In the genomic region with DNA sequence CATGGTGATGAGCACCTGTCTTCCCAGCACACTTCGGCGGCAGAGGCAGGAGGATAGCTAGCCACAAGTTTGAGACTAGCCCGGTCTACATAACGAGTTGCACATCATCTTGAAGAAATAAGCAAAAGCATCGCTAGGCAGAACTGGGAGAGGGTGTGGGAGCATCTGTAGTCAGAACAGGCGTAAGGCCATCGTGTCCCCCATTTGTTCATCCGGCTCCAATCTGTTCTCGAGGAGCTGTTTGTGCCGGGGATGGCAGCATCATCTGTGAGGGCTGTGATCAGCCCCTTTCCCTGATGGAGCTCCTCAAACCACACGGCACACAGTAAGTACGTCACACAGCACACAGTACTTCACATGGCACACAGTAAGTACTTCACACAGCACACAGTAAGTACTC, we compare ENCODE assay signal across 30 mouse cellular contexts. TPM values are rescaled to one million over a fixed set of nuclear protein-coding genes. Genes with fewer than 3 reads are reported as not detected.
A peak's percentile ranks its signal among the peaks of the same experiment; 100 is the strongest.
DNase-seq lines count a peak whose midpoint lies in the region; ATAC-seq lines count a peak whose summit lies in the region.
"Had no signal": no experiment of that assay in that cellular context is flagged by ENCODE, and none has a peak within 500 bp of the region (broad histone marks: within the 10 kb centered on the region; RNA-seq: fewer than 3 reads in every experiment).

No protein-coding gene starts in this region.

- DNase-seq in forebrain, embryonic 10.5 days (ENCODE audit: extremely low spot score, low spot score): no peak
- no peak for DNase-seq in hindbrain, embryonic 10.5 days (ENCODE audit: low spot score)
- DNase-seq in brain, adult 2 months (ENCODE audit: low read depth, low spot score): peak; percentile 75
- peak; percentile 47 to 49 for DNase-seq in layer of hippocampus, postnatal 25 days (ENCODE audit: extremely low spot score in 1 of 2, low spot score in 1 of 2)
- no peak for DNase-seq in left cerebral cortex, postnatal 14 days (ENCODE audit: low spot score in 2 of 2)
- DNase-seq: adrenal gland, adult 8-10 months; adrenal gland, postnatal 36 days; B cell, adult 2 months; cerebellum, adult 11 months; cerebellum, adult 8-10 months; cerebellum, postnatal 14 days; embryo, embryonic 11 days; gastrocnemius, postnatal 14 days had no signal

- intact Hi-C loops in left cerebral cortex, postnatal 14 days (cut with DNase I): no loop called here

- no peak for ATAC-seq in forebrain, embryonic 12.5 days (ENCODE audit: low FRiP score)
- no peak for ATAC-seq in hindbrain, embryonic 13.5 days (ENCODE audit: low FRiP score)
- ATAC-seq: CD4-positive, CD25-positive, alpha-beta regulatory T cell, adult 4 months; hindbrain, embryonic 16.5 days had no signal

- H3K9me3 ChIP-seq in forebrain, embryonic 10.5 days: peaks cover 4% of the 10 kb centered on the region; the same call in 1 of the 2 replicates
- no peaks in the 10 kb centered on the region for H3K9me3 ChIP-seq in forebrain, embryonic 12.5 days
- H3K9me3 ChIP-seq in hindbrain, embryonic 10.5 days: no peaks in the 10 kb centered on the region; the same call in 1 of the 2 replicates
- H3K9me3 ChIP-seq in hindbrain, embryonic 13.5 days: no peaks in the 10 kb centered on the region
- H3K9me3 ChIP-seq: embryonic facial prominence, embryonic 15.5 days; heart, embryonic 12.5 days had no signal

- H3K36me3 ChIP-seq in forebrain, embryonic 10.5 days (replicated peaks): no peaks in the 10 kb centered on the region
- H3K36me3 ChIP-seq in forebrain, embryonic 12.5 days (replicated peaks): no peaks in the 10 kb centered on the region
- H3K36me3 ChIP-seq in hindbrain, embryonic 10.5 days: no peaks in the 10 kb centered on the region
- no peaks in the 10 kb centered on the region for H3K36me3 ChIP-seq in hindbrain, embryonic 13.5 days
- H3K36me3 ChIP-seq: embryonic facial prominence, embryonic 15.5 days; G1E had no signal

- peaks cover 39% of the 10 kb centered on the region for H3K4me1 ChIP-seq in forebrain, embryonic 10.5 days
- peaks cover 12% of the 10 kb centered on the region for H3K4me1 ChIP-seq in forebrain, embryonic 12.5 days
- H3K4me1 ChIP-seq in hindbrain, embryonic 10.5 days (replicated peaks): peaks cover 44% of the 10 kb centered on the region
- H3K4me1 ChIP-seq in hindbrain, embryonic 13.5 days (replicated peaks): peaks cover 11% of the 10 kb centered on the region

- 94% methylated on average over 12 of the region's 12 CpGs for whole genome bisulfite sequencing in forebrain, embryonic 10.5 days
- WGBS in forebrain, embryonic 12.5 days: 97% methylated on average over 12 of the region's 12 CpGs
- 94% methylated on average over 12 of the region's 12 CpGs for WGBS in hindbrain, embryonic 10.5 days
- WGBS in hindbrain, embryonic 13.5 days: 92% methylated on average over 12 of the region's 12 CpGs

- 0 out of 2 replicates have a peak overlapping the region, but pooled peaks have one; percentile 30 for H3K27ac ChIP-seq in forebrain, embryonic 10.5 days
- H3K27ac ChIP-seq in forebrain, embryonic 12.5 days: no peak overlapping the region
- peak overlapping the region; percentile 71; the same call in 1 of the 2 replicates for H3K27ac ChIP-seq in hindbrain, embryonic 10.5 days
- no peak overlapping the region for H3K27ac ChIP-seq in hindbrain, embryonic 13.5 days
- H3K27ac ChIP-seq: embryonic facial prominence, embryonic 15.5 days had no signal

- H3K4me3 ChIP-seq in forebrain, embryonic 10.5 days: no peak overlapping the region
- no peak overlapping the region for H3K4me3 ChIP-seq in forebrain, embryonic 12.5 days (replicated peaks)
- H3K4me3 ChIP-seq in hindbrain, embryonic 10.5 days: no peak overlapping the region
- H3K4me3 ChIP-seq in hindbrain, embryonic 13.5 days: no peak overlapping the region
- H3K4me3 ChIP-seq: embryonic facial prominence, embryonic 15.5 days; erythroblast, embryonic 14.5 days; heart, embryonic 12.5 days had no signal

- no peaks in the 10 kb centered on the region for H3K27me3 ChIP-seq in forebrain, embryonic 10.5 days (ENCODE audit: poor library complexity, severe bottlenecking)
- no peaks in the 10 kb centered on the region for H3K27me3 ChIP-seq in forebrain, embryonic 12.5 days
- H3K27me3 ChIP-seq in hindbrain, embryonic 10.5 days (ENCODE audit: insufficient read depth, poor library complexity, severe bottlenecking): no peaks in the 10 kb centered on the region
- no peaks in the 10 kb centered on the region for H3K27me3 ChIP-seq in hindbrain, embryonic 13.5 days
- H3K27me3 ChIP-seq: embryonic facial prominence, embryonic 15.5 days; heart, embryonic 12.5 days had no signal

- H3K4me2 ChIP-seq in forebrain, embryonic 12.5 days: no peak overlapping the region
- H3K4me2 ChIP-seq in hindbrain, embryonic 13.5 days: no peak overlapping the region
- H3K4me2 ChIP-seq: embryonic facial prominence, embryonic 15.5 days; heart, embryonic 12.5 days had no signal

- no peak overlapping the region for H3K9ac ChIP-seq in forebrain, embryonic 12.5 days
- no peak overlapping the region for H3K9ac ChIP-seq in hindbrain, embryonic 13.5 days
- H3K9ac ChIP-seq: embryonic facial prominence, embryonic 15.5 days; heart, embryonic 12.5 days had no signal

RNA-seq across cellular contexts. Expression of gene Crybb3, which starts 45.1 kb away (rescaled TPM):
- 1.0 TPM in 2 replicates for polyA plus RNA-seq in forebrain, embryonic 10.5 days (2016; fragmentation: Nextera tagmentation; extraction: Ambion mirVana)
- polyA plus RNA-seq in forebrain, embryonic 12.5 days (2016; fragmentation: Nextera tagmentation; extraction: Ambion mirVana): 0.95 and 1.1 TPM in 2 replicates
- 0.25 and 0.50 TPM in 2 replicates for polyA plus RNA-seq in hindbrain, embryonic 10.5 days (2016; fragmentation: Nextera tagmentation; extraction: Ambion mirVana)
- 0.31 and 0.68 TPM in 2 replicates for polyA plus RNA-seq in hindbrain, embryonic 13.5 days (2015; fragmentation: Nextera tagmentation; extraction: Ambion mirVana)
- 1 to 10 TPM; 1.5 to 2.8 TPM for total RNA-seq in layer of hippocampus, postnatal 25 days (2021)
- total RNA-seq in left cerebral cortex, postnatal 14 days (2021): 1 to 10 TPM; 3.4 to 4.2 TPM
- total RNA-seq: common myeloid progenitor, adult 5-6 weeks; G1E; granulocyte monocyte progenitor cell, adult 5-6 weeks had no signal
- polyA plus RNA-seq: CD4-positive, CD25-positive, alpha-beta regulatory T cell, adult 4 months; erythroblast, embryonic 14.5 days; G1E had no signal

RNA-seq across cellular contexts. Expression of gene Crybb2, which starts 56.6 kb away (rescaled TPM):
- polyA plus RNA-seq in forebrain, embryonic 10.5 days (2016; fragmentation: Nextera tagmentation; extraction: Ambion mirVana): not detected in 2 replicates
- polyA plus RNA-seq in forebrain, embryonic 12.5 days (2016; fragmentation: Nextera tagmentation; extraction: Ambion mirVana): not detected in 2 replicates
- not detected in 2 replicates for polyA plus RNA-seq in hindbrain, embryonic 10.5 days (2016; fragmentation: Nextera tagmentation; extraction: Ambion mirVana)
- not detected in 2 replicates for polyA plus RNA-seq in hindbrain, embryonic 13.5 days (2015; fragmentation: Nextera tagmentation; extraction: Ambion mirVana)
- total RNA-seq in layer of hippocampus, postnatal 25 days (2021): not detected
- not detected for total RNA-seq in left cerebral cortex, postnatal 14 days (2021)
- total RNA-seq: adrenal gland, adult 8-10 months; adrenal gland, postnatal 36 days; common myeloid progenitor, adult 5-6 weeks; G1E; gastrocnemius, postnatal 14 days; granulocyte monocyte progenitor cell, adult 5-6 weeks; heart, adult 8-10 months; heart, postnatal 25 days had no signal
- polyA plus RNA-seq: brain, embryonic 14.5 days; CD4-positive, CD25-positive, alpha-beta regulatory T cell, adult 4 months; embryonic facial prominence, embryonic 11.5 days; embryonic facial prominence, embryonic 15.5 days; erythroblast, embryonic 14.5 days; forebrain, embryonic 11.5 days; G1E; heart, embryonic 12.5 days; heart, embryonic 16.5 days; hindbrain, embryonic 11.5 days; hindbrain, embryonic 16.5 days had no signal

Comparison
In these comparisons a context has a peak if more than half of its experiments do, and no peak if none do; other contexts are left out.
1. H3K27ac ChIP-seq: peak in forebrain, embryonic 10.5 days (single experiment) and hindbrain, embryonic 10.5 days (single experiment); none in forebrain, embryonic 12.5 days (single experiment) and hindbrain, embryonic 13.5 days (single experiment).
2. DNase-seq: peak in brain, adult 2 months (single experiment) and layer of hippocampus, postnatal 25 days (2 of 2); none in forebrain, embryonic 10.5 days (single experiment), hindbrain, embryonic 10.5 days (single experiment) and left cerebral cortex, postnatal 14 days (0 of 2).